Mouse (Mus musculus) G1E (cell line): ENCODE data around the gene Hexim2.

Experiments used
- CTCF ChIP-seq: IDR thresholded peaks from 2 replicates; pipeline ENCODE4 v1.5.1; 2012; ENCODE audit warnings: low read depth, low read length, inconsistent platforms, mixed read lengths
- GATA1 ChIP-seq: IDR thresholded peaks from 2 replicates; pipeline ENCODE4 v1.6.1; 2012; ENCODE audit warnings: borderline replicate concordance, low read length, inconsistent platforms, mixed read lengths
- GATA2 ChIP-seq: IDR thresholded peaks from 2 replicates; pipeline ENCODE4 v1.6.1; 2012; ENCODE audit warnings: low read depth, low read length, inconsistent platforms, borderline replicate concordance
- TAL1 ChIP-seq: conservative IDR thresholded peaks from 2 replicates; pipeline ENCODE4 v1.6.1; 2012; ENCODE audit warnings: low read depth, low read length, inconsistent platforms, mixed read lengths

DNA sequence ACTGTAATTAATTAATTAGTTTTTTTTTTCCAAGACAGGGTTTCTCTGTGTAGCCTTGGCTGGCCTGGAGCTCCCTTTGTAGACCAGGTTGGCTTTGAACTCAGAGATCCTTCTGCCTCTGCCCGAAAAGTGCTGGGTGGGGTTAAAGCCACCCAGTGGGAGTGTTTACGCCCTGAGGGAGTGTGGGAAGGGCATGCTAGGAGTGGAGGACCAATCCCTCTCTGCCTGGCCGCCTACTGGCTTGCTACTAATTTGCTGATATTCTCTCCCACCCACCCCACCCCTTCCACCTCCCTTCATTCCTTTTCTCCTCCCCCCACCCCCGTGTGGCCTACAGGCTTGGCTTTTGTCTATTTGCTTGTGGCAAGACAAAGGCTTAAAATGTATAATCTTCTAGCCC is 25.8 kb upstream of the Hexim2 start:
- TF ChIP-seq CTCF = no peak
- TF ChIP-seq GATA2 = no peak
- TF ChIP-seq GATA1 = no peak
- no peak for TF ChIP-seq TAL1
